Mouse (Mus musculus) MEL (cell line): ENCODE results near the gene Irak2. TPM values are rescaled to one million over a fixed set of nuclear protein-coding genes. Genes with fewer than 3 reads are reported as not detected.

Experiments used
- DNase-seq: peaks from one replicate; pipeline ENCODE4 v3.0.0; 2011; ENCODE audit warnings: low read depth, low spot score
- H3K27ac ChIP-seq: 2 replicates; pipeline ENCODE4 v1.5.1; 2012; ENCODE audit warnings: low read depth, mild to moderate bottlenecking, control low read depth, low read length, moderate library complexity; ENCODE audit not compliant: control insufficient read depth
- H3K27me3 ChIP-seq, 2 experiments: fragments of 150-350 bp in 1 of 2; sonication (generic) in 1 of 2; 2 replicates each; pipeline ENCODE4 v1.6.1; 2012; ENCODE audit warnings: low read length in 2 of 2, mild to moderate bottlenecking in 2 of 2, improper control_type of control experiment in 1 of 2, moderate library complexity in 1 of 2; ENCODE audit not compliant: insufficient read depth in 2 of 2, control insufficient read depth in 1 of 2
- H3K36me3 ChIP-seq, 2 experiments: 2 replicates each; pipeline ENCODE4 v1.6.1; 2012 to 2014; ENCODE audit warnings: low read length in 2 of 2, improper control_type of control experiment in 1 of 2, inconsistent platforms in 1 of 2, mild to moderate bottlenecking in 1 of 2; ENCODE audit not compliant: insufficient read depth in 2 of 2, control insufficient read depth in 1 of 2
- H3K4me1 ChIP-seq, 2 experiments: fragments of 150-350 bp in 1 of 2; sonication (generic) in 1 of 2; 2 replicates each; pipeline ENCODE4 v1.6.1; 2012; ENCODE audit warnings: low read length in 2 of 2, improper control_type of control experiment in 1 of 2, mild to moderate bottlenecking in 1 of 2; ENCODE audit not compliant: insufficient read depth in 2 of 2, control insufficient read depth in 1 of 2
- H3K4me3 ChIP-seq, 2 experiments: fragments of 150-350 bp in 1 of 2; sonication (generic) in 1 of 2; 2 replicates each; pipeline ENCODE4 v1.5.1; 2012; ENCODE audit warnings: low read depth in 2 of 2, low read length in 2 of 2, mild to moderate bottlenecking in 2 of 2, moderate library complexity in 2 of 2, control low read depth in 1 of 2, improper control_type of control experiment in 1 of 2; ENCODE audit not compliant: control insufficient read depth in 1 of 2, insufficient read depth in 1 of 2
- H3K79me2 ChIP-seq: 2 replicates; pipeline ENCODE4 v1.6.1; 2012; ENCODE audit warnings: mild to moderate bottlenecking, low read length, moderate library complexity; ENCODE audit not compliant: control insufficient read depth, poor library complexity, insufficient read depth
- H3K9ac ChIP-seq: 2 replicates; pipeline ENCODE4 v1.6.1; 2012; ENCODE audit warnings: low read depth, mild to moderate bottlenecking, control low read depth, low read length, moderate library complexity; ENCODE audit not compliant: control insufficient read depth, poor library complexity, severe bottlenecking
- H3K9me3 ChIP-seq: fragments of 150-350 bp; sonication (generic); replicated peaks from 2 replicates; pipeline ENCODE4 v1.6.1; 2012; ENCODE audit warnings: mild to moderate bottlenecking, low read length, improper control_type of control experiment, moderate library complexity; ENCODE audit not compliant: insufficient read depth
- BHLHE40 ChIP-seq: IDR thresholded peaks from 2 replicates; pipeline ENCODE4 v1.6.1; 2012; ENCODE audit warnings: low read depth, mild to moderate bottlenecking, inconsistent platforms, low read length, improper control_type of control experiment, borderline replicate concordance
- CHD1 ChIP-seq: IDR thresholded peaks from 2 replicates; pipeline ENCODE4 v1.6.1; 2012; ENCODE audit warnings: low read depth, mild to moderate bottlenecking, inconsistent platforms, low read length, improper control_type of control experiment
- CHD2 ChIP-seq: IDR thresholded peaks from 2 replicates; pipeline ENCODE4 v1.6.1; 2011; ENCODE audit warnings: low read length, improper control_type of control experiment
- CTCF ChIP-seq, 3 experiments: IDR thresholded peaks in 2 of 3; conservative IDR thresholded peaks in 1 of 3; 2 replicates each; pipeline ENCODE4 v1.5.1; 2011 to 2012; ENCODE audit warnings: low read length in 3 of 3, low read depth in 2 of 3, mild to moderate bottlenecking in 2 of 3, improper control_type of control experiment in 1 of 3, inconsistent platforms in 1 of 3, mixed read lengths in 1 of 3, moderate library complexity in 1 of 3; ENCODE audit not compliant: control insufficient read depth in 1 of 3, insufficient read depth in 1 of 3, poor library complexity in 1 of 3, severe bottlenecking in 1 of 3
- ELF1 ChIP-seq: IDR thresholded peaks from 2 replicates; pipeline ENCODE4 v1.6.1; 2014; ENCODE audit warnings: low read depth, mild to moderate bottlenecking, inconsistent platforms, low read length, improper control_type of control experiment, moderate library complexity
- EP300 ChIP-seq, 2 experiments: IDR thresholded peaks; 2 replicates each; pipeline ENCODE4 v1.6.1; 2011; ENCODE audit warnings: improper control_type of control experiment in 2 of 2, low read length in 2 of 2, low read depth in 1 of 2, mild to moderate bottlenecking in 1 of 2
- ETS1 ChIP-seq: IDR thresholded peaks from 2 replicates; pipeline ENCODE4 v1.6.1; 2012; ENCODE audit warnings: low read depth, mild to moderate bottlenecking, inconsistent platforms, low read length, improper control_type of control experiment, moderate library complexity
- GABPA ChIP-seq: IDR thresholded peaks from 2 replicates; pipeline ENCODE4 v1.6.1; 2012; ENCODE audit warnings: low read depth, mild to moderate bottlenecking, inconsistent platforms, low read length, improper control_type of control experiment, moderate library complexity
- GATA1 ChIP-seq: IDR thresholded peaks from 2 replicates; pipeline ENCODE4 v1.6.1; 2011; ENCODE audit warnings: low read depth, low read length, improper control_type of control experiment
- HCFC1 ChIP-seq: IDR thresholded peaks from 2 replicates; pipeline ENCODE4 v1.6.1; 2012; ENCODE audit warnings: low read depth, mild to moderate bottlenecking, inconsistent platforms, low read length, improper control_type of control experiment, moderate library complexity
- JUND ChIP-seq: IDR thresholded peaks from 2 replicates; pipeline ENCODE4 v1.6.1; 2011; ENCODE audit warnings: low read depth, mild to moderate bottlenecking, improper control_type of control experiment, low read length
- KAT2A ChIP-seq: conservative IDR thresholded peaks from 2 replicates; pipeline ENCODE4 v1.6.1; 2012; ENCODE audit warnings: low read depth, low read length, improper control_type of control experiment, inconsistent platforms
- MAFK ChIP-seq: IDR thresholded peaks from 2 replicates; pipeline ENCODE4 v1.6.1; 2011; ENCODE audit warnings: low read depth, mild to moderate bottlenecking, low read length, improper control_type of control experiment, borderline replicate concordance
- MAX ChIP-seq: IDR thresholded peaks from 2 replicates; pipeline ENCODE4 v1.6.1; 2011; ENCODE audit warnings: low read length, improper control_type of control experiment
- MAZ ChIP-seq: IDR thresholded peaks from 2 replicates; pipeline ENCODE4 v1.6.1; 2012; ENCODE audit warnings: low read depth, mild to moderate bottlenecking, inconsistent platforms, low read length, improper control_type of control experiment
- MEF2A ChIP-seq: IDR thresholded peaks from 2 replicates; pipeline ENCODE4 v1.6.1; 2014; ENCODE audit warnings: low read depth, mild to moderate bottlenecking, inconsistent platforms, low read length, improper control_type of control experiment; ENCODE audit not compliant: poor library complexity, insufficient replicate concordance, severe bottlenecking; ENCODE audit errors: extremely low read depth
- MXI1 ChIP-seq: IDR thresholded peaks from 2 replicates; pipeline ENCODE4 v1.6.1; 2011; ENCODE audit warnings: mild to moderate bottlenecking, low read depth, low read length, improper control_type of control experiment
- MYB ChIP-seq: IDR thresholded peaks from 2 replicates; pipeline ENCODE4 v1.6.1; 2011; ENCODE audit warnings: mild to moderate bottlenecking, low read depth, low read length, improper control_type of control experiment
- NELFE ChIP-seq: IDR thresholded peaks from 2 replicates; pipeline ENCODE4 v1.6.1; 2011; ENCODE audit warnings: low read depth, low read length, improper control_type of control experiment
- NRF1 ChIP-seq: IDR thresholded peaks from 2 replicates; pipeline ENCODE4 v1.6.1; 2014; ENCODE audit warnings: low read depth, mild to moderate bottlenecking, inconsistent platforms, low read length, improper control_type of control experiment, moderate library complexity; ENCODE audit not compliant: poor library complexity, insufficient read depth, severe bottlenecking
- POLR2A ChIP-seq, 2 experiments: IDR thresholded peaks; 2 replicates each; pipeline ENCODE4 v1.6.1; 2011 to 2012; ENCODE audit warnings: low read length in 2 of 2, mild to moderate bottlenecking in 2 of 2, control low read depth in 1 of 2, improper control_type of control experiment in 1 of 2, low read depth in 1 of 2, moderate library complexity in 1 of 2; ENCODE audit not compliant: control insufficient read depth in 1 of 2, insufficient read depth in 1 of 2, poor library complexity in 1 of 2
- POLR2AphosphoS5 ChIP-seq: IDR thresholded peaks from 2 replicates; pipeline ENCODE4 v1.6.1; 2012; ENCODE audit warnings: low read depth, borderline replicate concordance, mild to moderate bottlenecking, inconsistent platforms, low read length, moderate library complexity, mixed read lengths
- RAD21 ChIP-seq: IDR thresholded peaks from 2 replicates; pipeline ENCODE4 v1.6.1; 2011; ENCODE audit warnings: mild to moderate bottlenecking, low read depth, low read length, improper control_type of control experiment
- RCOR1 ChIP-seq: IDR thresholded peaks from 2 replicates; pipeline ENCODE4 v1.6.1; 2012; ENCODE audit warnings: low read depth, mild to moderate bottlenecking, inconsistent platforms, low read length, improper control_type of control experiment
- SMC3 ChIP-seq: IDR thresholded peaks from 2 replicates; pipeline ENCODE4 v1.6.1; 2011; ENCODE audit warnings: low read depth, low read length, improper control_type of control experiment
- TAL1 ChIP-seq: IDR thresholded peaks from 2 replicates; pipeline ENCODE4 v1.6.1; 2012; ENCODE audit warnings: mild to moderate bottlenecking, inconsistent platforms, low read length, moderate library complexity, mixed read lengths
- TBP ChIP-seq: IDR thresholded peaks from 2 replicates; pipeline ENCODE4 v1.8.0; 2011; ENCODE audit warnings: low read depth, low read length, improper control_type of control experiment
- TCF12 ChIP-seq: IDR thresholded peaks from 2 replicates; pipeline ENCODE4 v1.6.1; 2014; ENCODE audit warnings: low read depth, mild to moderate bottlenecking, inconsistent platforms, low read length, improper control_type of control experiment, moderate library complexity
- UBTF ChIP-seq: IDR thresholded peaks from 2 replicates; pipeline ENCODE4 v1.6.1; 2012; ENCODE audit warnings: low read depth, mild to moderate bottlenecking, inconsistent platforms, low read length, improper control_type of control experiment, moderate library complexity, borderline replicate concordance; ENCODE audit not compliant: insufficient read depth
- USF2 ChIP-seq, 2 experiments: IDR thresholded peaks; 2 replicates each; pipeline ENCODE4 v1.6.1; 2011 to 2012; ENCODE audit warnings: improper control_type of control experiment in 2 of 2, low read length in 2 of 2, borderline replicate concordance in 1 of 2, inconsistent platforms in 1 of 2, low read depth in 1 of 2, mild to moderate bottlenecking in 1 of 2; ENCODE audit not compliant: insufficient read depth in 1 of 2
- ZC3H11A ChIP-seq: IDR thresholded peaks from 2 replicates; pipeline ENCODE4 v1.6.1; 2012; ENCODE audit warnings: low read depth, mild to moderate bottlenecking, inconsistent platforms, low read length, improper control_type of control experiment
- ZKSCAN1 ChIP-seq: IDR thresholded peaks from 2 replicates; pipeline ENCODE4 v1.6.1; 2012; ENCODE audit warnings: low read depth, mild to moderate bottlenecking, inconsistent platforms, low read length, improper control_type of control experiment, moderate library complexity
- ZMIZ1 ChIP-seq: IDR thresholded peaks from 2 replicates; pipeline ENCODE4 v1.6.1; 2012; ENCODE audit warnings: low read depth, mild to moderate bottlenecking, inconsistent platforms, low read length, improper control_type of control experiment, moderate library complexity
- ZNF384 ChIP-seq: IDR thresholded peaks from 2 replicates; pipeline ENCODE4 v1.6.1; 2012; ENCODE audit warnings: low read depth, mild to moderate bottlenecking, inconsistent platforms, low read length, improper control_type of control experiment
- polyA plus RNA-seq, 2 experiments: library from polyadenylated mRNA; stranded (reverse) in 1 of 2; unstranded in 1 of 2; fragments of >175 nt in 1 of 2; fragments of >200 nt in 1 of 2; gene quantifications; 2 replicates each; pipeline versions ENCODE4 v1.2.1 to v1.2.4; 2012; ENCODE audit warnings: low replicate concordance in 2 of 2, low read depth in 1 of 2; ENCODE audit not compliant: insufficient read length in 2 of 2, insufficient read depth in 1 of 2, missing spikeins in 1 of 2
- total RNA-seq: library from RNA; depleted of rRNA; stranded (reverse); fragments of 300-350 nt; gene quantifications from 2 replicates; pipeline ENCODE4 v1.2.3, GENCODE M21; 2012

Irak2 gene
- total and polyA plus RNA-seq, 3 experiments: 5.2 to 6.8 TPM; not detected in 1

- peak overlapping the region; percentile 78 to 89 for H3K4me3 ChIP-seq
- TF ChIP-seq TBP (0 out of 2 replicates have a peak, but pooled peaks have one; percentile 9), MXI1 (peak; percentile 94), MAFK (no peak), GABPA (no peak), MEF2A (no peak), USF2 (IDR thresholded peaks at IDR 0.05; ENCODE audit: borderline replicate concordance in 1 of 2, insufficient read depth in 1 of 2, low read depth in 1 of 2, low read length in 2 of 2) (no peak), BHLHE40 (no peak), ZNF384 (no peak), SMC3 (no peak), NELFE (0 out of 2 replicates have a peak, but pooled peaks have one; percentile 11), JUND (no peak), POLR2AphosphoS5 (no peak), ZC3H11A (no peak), CTCF (IDR thresholded peaks at IDR 0.05 in 2 of 3, conservative IDR thresholded peaks at IDR 0.05 in 1 of 3; ENCODE audit: control insufficient read depth in 1 of 3, insufficient read depth in 1 of 3, low read depth in 2 of 3, low read length in 3 of 3, poor library complexity in 1 of 3, severe bottlenecking in 1 of 3) (no peak), POLR2A (IDR thresholded peaks at IDR 0.05; ENCODE audit: control insufficient read depth in 1 of 2, insufficient read depth in 1 of 2, low read depth in 1 of 2, low read length in 2 of 2, poor library complexity in 1 of 2) (peak in 1 of 2 experiments; percentile 23; a peak in 1 of 4 replicates), KAT2A (no peak), TCF12 (no peak), CHD1 (no peak; the same call in 1 of the 2 replicates), EP300 (IDR thresholded peaks at IDR 0.05; ENCODE audit: low read depth in 1 of 2, low read length in 2 of 2) (no peak), MAZ (0 out of 2 replicates have a peak, but pooled peaks have one; percentile 20), HCFC1 (no peak), TAL1 (no peak), ZKSCAN1 (no peak), RCOR1 (no peak), ELF1 (no peak), UBTF (no peak), GATA1 (no peak), MAX (peak; percentile 79), ETS1 (no peak), NRF1 (0 out of 2 replicates have a peak, but pooled peaks have one; percentile 2), CHD2 (no peak), ZMIZ1 (no peak), RAD21 (no peak), MYB (no peak)
Observed at GRCm38 (mm10) chr6:113697222-113698205, 59.2 kb downstream of the Irak2 start.

More at GRCm38 (mm10) chr6:113697222-113698205, 59.2 kb downstream of the Irak2 start:
- Histone ChIP-seq H3K4me1 (peaks cover 25 to 42% of the 10 kb centered on the region in 2 experiments), H3K9me3 (no peaks in the 10 kb centered on the region), H3K27ac (peak overlapping the region; percentile 79), H3K27me3 (no peaks in the 10 kb centered on the region), H3K79me2 (peaks cover 59% of the 10 kb centered on the region), H3K36me3 (peaks cover 28 to 60% of the 10 kb centered on the region in 2 experiments), H3K9ac (peak overlapping the region; percentile 96)
- DNase-seq: peak; percentile 66
